Mouse (Mus musculus): ENCODE data around the gene Slc39a7. TPM values are rescaled to one million over a fixed set of nuclear protein-coding genes. Genes with fewer than 3 reads are reported as not detected.

Gene Slc39a7
- 51.2 and 54.7 TPM in 2 replicates for total RNA-seq (2014; rRNA removed)
- polyA plus RNA-seq (2012; rRNA removed) = 98.0 and 115 TPM in 2 replicates

DNA sequence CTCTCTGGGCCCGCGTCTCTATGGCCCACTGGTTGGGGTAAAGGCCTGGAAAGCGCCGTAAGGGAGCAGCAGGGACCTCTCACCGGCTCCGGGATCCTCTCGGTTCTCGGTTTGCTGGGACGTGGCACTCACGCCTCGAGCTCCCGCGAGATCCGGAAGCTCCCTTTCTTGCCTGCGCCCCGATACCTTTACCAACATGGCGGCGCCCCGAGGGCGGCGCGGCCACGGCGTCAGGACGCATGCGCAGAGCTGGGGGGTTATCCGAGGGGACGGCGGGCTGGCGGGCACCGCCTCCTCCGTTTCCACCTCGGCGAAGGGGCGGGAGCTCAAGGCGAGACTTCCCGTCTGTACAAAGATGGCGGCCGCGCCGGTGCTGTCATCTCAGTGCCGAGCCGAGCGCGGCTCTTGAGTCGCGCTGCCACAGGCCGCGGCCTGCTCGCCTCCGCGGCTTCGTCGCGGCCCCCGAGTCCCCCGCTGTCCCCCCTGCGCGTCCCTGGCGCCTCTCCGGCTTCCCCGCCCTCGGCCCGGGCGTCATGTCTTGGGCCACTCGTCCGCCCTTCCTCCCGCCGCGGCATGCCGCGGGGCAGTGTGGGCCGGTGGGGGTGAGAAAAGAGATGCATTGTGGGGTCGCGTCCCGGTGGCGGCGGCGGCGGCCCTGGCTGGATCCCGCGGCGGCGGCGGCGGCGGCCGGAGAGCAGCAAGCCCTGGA, at the start of gene Slc39a7, which contains the start of gene Rxrb:
Gene Slc39a7 (minus strand): TSS at position 218 of the 709 bp plus-strand sequence.
Gene Rxrb (plus strand): TSS at position 348 of the 709 bp plus-strand sequence.
- Histone ChIP-seq H3K4me1 (ENCODE audit: control insufficient read depth, insufficient read depth, low read length) (peaks cover 25% of the 10 kb centered on the region), H3K27ac (replicated peaks; ENCODE audit: insufficient read depth, low read depth, low read length) (peak within 1 kb of the TSS; percentile 88), H3K79me2 (ENCODE audit: control insufficient read depth, insufficient read depth, low read length) (peaks cover 29% of the 10 kb centered on the region), H3K4me3 (ENCODE audit: insufficient read depth, low read depth, low read length) (peak within 1 kb of the TSS; percentile 96), H3K36me3 (ENCODE audit: control insufficient read depth, insufficient read depth, low read length) (peaks cover 5% of the 10 kb centered on the region; the same call in 1 of the 2 replicates), H3K9ac (ENCODE audit: low read depth, low read length) (peak within 1 kb of the TSS; percentile 95), H3K27me3 (ENCODE audit: control insufficient read depth, insufficient read depth, low read length) (no peaks in the 10 kb centered on the region)
- 1% methylated on average over 73 of the region's 88 CpGs for WGBS
- DNase-seq (ENCODE audit: extremely low read depth, low read depth, low spot score) = peak; percentile 81
- no peak for TF ChIP-seq CTCF (IDR thresholded peaks at IDR 0.05; ENCODE audit: low read depth, low read length)
- peak; percentile 57 for TF ChIP-seq POLR2A (IDR thresholded peaks at IDR 0.05; ENCODE audit: extremely low read depth, insufficient read depth, low read length)

DNA sequence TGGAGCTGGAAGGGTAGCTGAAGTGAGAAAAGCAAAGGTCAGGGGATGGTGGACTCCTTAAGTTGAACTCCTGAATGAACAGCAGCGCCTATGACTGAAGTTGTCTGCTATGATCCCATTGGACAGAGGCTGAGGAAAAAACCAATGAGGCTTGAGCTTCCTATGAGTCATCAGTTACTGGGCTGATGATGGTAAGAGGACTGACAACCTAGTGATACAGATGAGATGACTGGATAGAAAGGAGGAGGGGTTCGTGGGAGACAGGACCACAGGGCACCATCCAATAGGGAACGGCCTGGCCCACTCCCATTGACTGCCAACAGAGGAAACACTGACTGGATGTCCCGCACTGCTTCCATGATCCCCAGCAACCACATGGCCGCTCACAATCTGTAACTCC, 48.1 kb upstream of the Slc39a7 start:
- H3K4me3 ChIP-seq (ENCODE audit: insufficient read depth, low read depth, low read length) = no peak overlapping the region
- no peaks in the 10 kb centered on the region for H3K36me3 ChIP-seq (ENCODE audit: control insufficient read depth, insufficient read depth, low read length)
- DNase-seq (ENCODE audit: extremely low read depth, low read depth, low spot score) = peak; percentile 67
- no peak overlapping the region for H3K27ac ChIP-seq (replicated peaks; ENCODE audit: insufficient read depth, low read depth, low read length)
- H3K27me3 ChIP-seq (ENCODE audit: control insufficient read depth, insufficient read depth, low read length) = no peaks in the 10 kb centered on the region; the same call in 1 of the 2 replicates
- no peaks in the 10 kb centered on the region for H3K4me1 ChIP-seq (ENCODE audit: control insufficient read depth, insufficient read depth, low read length)
- H3K9ac ChIP-seq (ENCODE audit: low read depth, low read length) = no peak overlapping the region
- TF ChIP-seq POLR2A (IDR thresholded peaks at IDR 0.05; ENCODE audit: extremely low read depth, insufficient read depth, low read length) (no peak), CTCF (IDR thresholded peaks at IDR 0.05; ENCODE audit: low read depth, low read length) (no peak)
- H3K79me2 ChIP-seq (ENCODE audit: control insufficient read depth, insufficient read depth, low read length) = no peaks in the 10 kb centered on the region
- 22% methylated on average over 5 of the region's 5 CpGs for WGBS

- Histone ChIP-seq H3K4me3 (ENCODE audit: insufficient read depth, low read depth, low read length) (no peak overlapping the region), H3K36me3 (ENCODE audit: control insufficient read depth, insufficient read depth, low read length) (no peaks in the 10 kb centered on the region), H3K27ac (replicated peaks; ENCODE audit: insufficient read depth, low read depth, low read length) (no peak overlapping the region), H3K27me3 (ENCODE audit: control insufficient read depth, insufficient read depth, low read length) (no peaks in the 10 kb centered on the region; the same call in 1 of the 2 replicates), H3K79me2 (ENCODE audit: control insufficient read depth, insufficient read depth, low read length) (no peaks in the 10 kb centered on the region), H3K9ac (ENCODE audit: low read depth, low read length) (no peak overlapping the region), H3K4me1 (ENCODE audit: control insufficient read depth, insufficient read depth, low read length) (no peaks in the 10 kb centered on the region)
- TF ChIP-seq CTCF (IDR thresholded peaks at IDR 0.05; ENCODE audit: low read depth, low read length) (no peak), POLR2A (IDR thresholded peaks at IDR 0.05; ENCODE audit: extremely low read depth, insufficient read depth, low read length) (no peak)
- DNase-seq (ENCODE audit: extremely low read depth, low read depth, low spot score) = no peak
- WGBS = 85% methylated on average over 11 of the region's 11 CpGs
Measured at GRCm38 (mm10) chr17:34079002-34079401, 47.5 kb upstream of the Slc39a7 start.

DNA sequence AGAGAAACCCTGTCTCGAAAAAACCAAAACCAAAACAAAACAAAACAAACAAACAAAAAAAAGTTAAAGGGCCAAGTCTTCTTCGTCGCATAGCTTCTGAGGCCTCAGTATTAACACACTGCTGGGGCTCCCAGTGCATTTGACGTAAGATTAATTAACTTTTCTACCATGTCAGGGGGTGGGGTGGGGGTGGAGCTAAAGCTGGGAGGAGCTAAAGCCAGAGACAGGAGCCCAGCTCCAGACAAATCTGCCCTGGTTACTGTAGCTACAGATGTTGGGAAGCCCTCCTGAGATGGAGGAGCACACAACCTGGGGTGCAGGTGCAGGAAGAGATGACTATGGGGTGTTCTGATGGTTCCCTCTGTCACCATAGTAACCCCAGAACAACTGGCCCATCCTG, 46.7 kb upstream of the Slc39a7 start:
- WGBS = 57% methylated on average over 4 of the region's 4 CpGs
- H3K4me3 ChIP-seq (ENCODE audit: insufficient read depth, low read depth, low read length) = no peak overlapping the region
- no peaks in the 10 kb centered on the region; the same call in 1 of the 2 replicates for H3K27me3 ChIP-seq (ENCODE audit: control insufficient read depth, insufficient read depth, low read length)
- H3K36me3 ChIP-seq (ENCODE audit: control insufficient read depth, insufficient read depth, low read length) = no peaks in the 10 kb centered on the region
- no peak overlapping the region for H3K9ac ChIP-seq (ENCODE audit: low read depth, low read length)
- no peaks in the 10 kb centered on the region for H3K4me1 ChIP-seq (ENCODE audit: control insufficient read depth, insufficient read depth, low read length)
- DNase-seq (ENCODE audit: extremely low read depth, low read depth, low spot score) = peak; percentile 7
- H3K79me2 ChIP-seq (ENCODE audit: control insufficient read depth, insufficient read depth, low read length) = no peaks in the 10 kb centered on the region
- H3K27ac ChIP-seq (replicated peaks; ENCODE audit: insufficient read depth, low read depth, low read length) = no peak overlapping the region
- TF ChIP-seq POLR2A (IDR thresholded peaks at IDR 0.05; ENCODE audit: extremely low read depth, insufficient read depth, low read length) = no peak
- TF ChIP-seq CTCF (IDR thresholded peaks at IDR 0.05; ENCODE audit: low read depth, low read length) = no peak

- Histone ChIP-seq H3K79me2 (ENCODE audit: control insufficient read depth, insufficient read depth, low read length) (no peaks in the 10 kb centered on the region), H3K36me3 (ENCODE audit: control insufficient read depth, insufficient read depth, low read length) (no peaks in the 10 kb centered on the region), H3K4me1 (ENCODE audit: control insufficient read depth, insufficient read depth, low read length) (no peaks in the 10 kb centered on the region), H3K27ac (replicated peaks; ENCODE audit: insufficient read depth, low read depth, low read length) (no peak overlapping the region), H3K4me3 (ENCODE audit: insufficient read depth, low read depth, low read length) (no peak overlapping the region), H3K27me3 (ENCODE audit: control insufficient read depth, insufficient read depth, low read length) (no peaks in the 10 kb centered on the region; the same call in 1 of the 2 replicates), H3K9ac (ENCODE audit: low read depth, low read length) (no peak overlapping the region)
- TF ChIP-seq CTCF (IDR thresholded peaks at IDR 0.05; ENCODE audit: low read depth, low read length) (peak; percentile 57), POLR2A (IDR thresholded peaks at IDR 0.05; ENCODE audit: extremely low read depth, insufficient read depth, low read length) (no peak)
- DNase-seq (ENCODE audit: extremely low read depth, low read depth, low spot score) = peak; percentile 56
- 1% methylated on average over 9 of the region's 9 CpGs for WGBS
Measured at GRCm38 (mm10) chr17:34077549-34077948, 46.1 kb upstream of the Slc39a7 start.

DNA sequence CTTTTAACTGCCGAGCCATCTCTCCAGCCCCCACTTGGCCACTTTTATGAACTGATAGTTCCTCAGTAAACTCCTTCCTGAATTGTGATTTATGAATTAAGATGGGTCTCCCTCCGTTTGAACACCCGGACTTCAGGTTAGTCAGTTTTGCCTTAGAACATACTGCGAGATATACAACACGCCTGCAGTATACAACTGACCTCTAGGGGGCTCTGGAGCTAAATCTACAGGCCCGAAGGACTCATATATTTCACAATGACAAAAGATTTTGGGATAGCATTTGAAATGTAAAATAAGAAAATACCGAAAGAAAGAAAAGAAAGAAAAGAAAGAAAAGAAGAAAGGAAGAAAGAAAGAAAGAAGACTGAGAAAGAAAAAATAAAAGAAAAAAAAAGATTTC, 43.8 kb upstream of the Slc39a7 start:
- H3K9ac ChIP-seq (ENCODE audit: low read depth, low read length) = no peak overlapping the region
- 47% methylated on average over 7 of the region's 7 CpGs for WGBS
- no peak overlapping the region for H3K27ac ChIP-seq (replicated peaks; ENCODE audit: insufficient read depth, low read depth, low read length)
- no peaks in the 10 kb centered on the region for H3K79me2 ChIP-seq (ENCODE audit: control insufficient read depth, insufficient read depth, low read length)
- H3K4me1 ChIP-seq (ENCODE audit: control insufficient read depth, insufficient read depth, low read length) = no peaks in the 10 kb centered on the region
- DNase-seq (ENCODE audit: extremely low read depth, low read depth, low spot score) = peak; percentile 46
- H3K36me3 ChIP-seq (ENCODE audit: control insufficient read depth, insufficient read depth, low read length) = no peaks in the 10 kb centered on the region
- no peak for TF ChIP-seq CTCF (IDR thresholded peaks at IDR 0.05; ENCODE audit: low read depth, low read length)
- TF ChIP-seq POLR2A (IDR thresholded peaks at IDR 0.05; ENCODE audit: extremely low read depth, insufficient read depth, low read length) = no peak
- H3K27me3 ChIP-seq (ENCODE audit: control insufficient read depth, insufficient read depth, low read length) = no peaks in the 10 kb centered on the region; the same call in 1 of the 2 replicates
- no peak overlapping the region for H3K4me3 ChIP-seq (ENCODE audit: insufficient read depth, low read depth, low read length)
